Mouse (Mus musculus): ENCODE measurements around the gene Cars2. TPM values are rescaled to one million over a fixed set of nuclear protein-coding genes. Genes with fewer than 3 reads are reported as not detected.

Gene Cars2
- polyA plus RNA-seq, 1 experiment from 2014 or later: 35.5 TPM

- H3K27ac ChIP-seq (ENCODE audit: low read length): no peak overlapping the region
- no peak overlapping the region for H3K4me3 ChIP-seq (ENCODE audit: low read depth, low read length)
- no peak for ATAC-seq (ENCODE audit: insufficient number of reproducible peaks, insufficient read depth, low FRiP score, low read depth)
- H3K4me1 ChIP-seq (ENCODE audit: control insufficient read depth, insufficient read depth, low read length): no peaks in the 10 kb centered on the region
- no peaks in the 10 kb centered on the region for H3K27me3 ChIP-seq (ENCODE audit: control insufficient read depth, insufficient read depth, low read length)
- no peak overlapping the region for H3K4me2 ChIP-seq (replicated peaks; ENCODE audit: low read depth, low read length)
- H3K36me3 ChIP-seq (ENCODE audit: control insufficient read depth, insufficient read depth, low read length): peaks cover 15% of the 10 kb centered on the region
- WGBS: 50% methylated on average over 9 of the region's 9 CpGs
- no peak overlapping the region for H3K9ac ChIP-seq (replicated peaks; ENCODE audit: low read depth, low read length)
- H3K9me3 ChIP-seq (ENCODE audit: control insufficient read depth, low read depth, low read length): no peaks in the 10 kb centered on the region
Measured at GRCm38 (mm10) chr8:11534494-11534893, 16.1 kb downstream of the Cars2 start.

- 63% methylated on average over 4 of the region's 4 CpGs for WGBS
- no peaks in the 10 kb centered on the region for H3K27me3 ChIP-seq (ENCODE audit: control insufficient read depth, insufficient read depth, low read length)
- H3K4me2 ChIP-seq (replicated peaks; ENCODE audit: low read depth, low read length): no peak overlapping the region
- H3K4me3 ChIP-seq (ENCODE audit: low read depth, low read length): no peak overlapping the region
- peaks cover 8% of the 10 kb centered on the region for H3K36me3 ChIP-seq (ENCODE audit: control insufficient read depth, insufficient read depth, low read length)
- H3K9ac ChIP-seq (replicated peaks; ENCODE audit: low read depth, low read length): no peak overlapping the region
- H3K4me1 ChIP-seq (ENCODE audit: control insufficient read depth, insufficient read depth, low read length): no peaks in the 10 kb centered on the region
- H3K9me3 ChIP-seq (ENCODE audit: control insufficient read depth, low read depth, low read length): no peaks in the 10 kb centered on the region
- no peak overlapping the region for H3K27ac ChIP-seq (ENCODE audit: low read length)
- ATAC-seq (ENCODE audit: insufficient number of reproducible peaks, insufficient read depth, low FRiP score, low read depth): no peak
Measured at GRCm38 (mm10) chr8:11530849-11531248, 19.7 kb downstream of the Cars2 start.

- H3K36me3 ChIP-seq (ENCODE audit: control insufficient read depth, insufficient read depth, low read length): peaks cover 8% of the 10 kb centered on the region
- no peak for ATAC-seq (ENCODE audit: insufficient number of reproducible peaks, insufficient read depth, low FRiP score, low read depth)
- H3K4me1 ChIP-seq (ENCODE audit: control insufficient read depth, insufficient read depth, low read length): no peaks in the 10 kb centered on the region
Measured at GRCm38 (mm10) chr8:11530155-11530770, 20.3 kb downstream of the Cars2 start.

GRCm38 (mm10) chr8:11523331-11523730, 27.3 kb downstream of the Cars2 start:
- H3K9ac ChIP-seq (replicated peaks; ENCODE audit: low read depth, low read length): no peak overlapping the region
- no peaks in the 10 kb centered on the region for H3K9me3 ChIP-seq (ENCODE audit: control insufficient read depth, low read depth, low read length)
- 91% methylated on average over 3 of the region's 3 CpGs for WGBS
- no peak overlapping the region for H3K27ac ChIP-seq (ENCODE audit: low read length)
- no peaks in the 10 kb centered on the region for H3K4me1 ChIP-seq (ENCODE audit: control insufficient read depth, insufficient read depth, low read length)
- H3K4me3 ChIP-seq (ENCODE audit: low read depth, low read length): no peak overlapping the region
- H3K36me3 ChIP-seq (ENCODE audit: control insufficient read depth, insufficient read depth, low read length): peaks cover 5% of the 10 kb centered on the region
- no peak overlapping the region for H3K4me2 ChIP-seq (replicated peaks; ENCODE audit: low read depth, low read length)
- no peak for ATAC-seq (ENCODE audit: insufficient number of reproducible peaks, insufficient read depth, low FRiP score, low read depth)
- H3K27me3 ChIP-seq (ENCODE audit: control insufficient read depth, insufficient read depth, low read length): no peaks in the 10 kb centered on the region

More at GRCm38 (mm10) chr8:11530155-11530770, 20.3 kb downstream of the Cars2 start:
- H3K4me2 ChIP-seq (replicated peaks; ENCODE audit: low read depth, low read length): no peak overlapping the region
- no peak overlapping the region for H3K9ac ChIP-seq (replicated peaks; ENCODE audit: low read depth, low read length)
- 82% methylated on average over 18 of the region's 18 CpGs for WGBS
- no peaks in the 10 kb centered on the region for H3K27me3 ChIP-seq (ENCODE audit: control insufficient read depth, insufficient read depth, low read length)
- no peak overlapping the region for H3K4me3 ChIP-seq (ENCODE audit: low read depth, low read length)
- no peaks in the 10 kb centered on the region for H3K9me3 ChIP-seq (ENCODE audit: control insufficient read depth, low read depth, low read length)
- H3K27ac ChIP-seq (ENCODE audit: low read length): no peak overlapping the region

- Histone ChIP-seq H3K27ac (ENCODE audit: low read length) (no peak overlapping the region), H3K9me3 (ENCODE audit: control insufficient read depth, low read depth, low read length) (no peaks in the 10 kb centered on the region), H3K9ac (replicated peaks; ENCODE audit: low read depth, low read length) (no peak overlapping the region), H3K4me3 (ENCODE audit: low read depth, low read length) (no peak overlapping the region), H3K36me3 (ENCODE audit: control insufficient read depth, insufficient read depth, low read length) (peaks cover 39% of the 10 kb centered on the region), H3K4me1 (ENCODE audit: control insufficient read depth, insufficient read depth, low read length) (no peaks in the 10 kb centered on the region), H3K4me2 (replicated peaks; ENCODE audit: low read depth, low read length) (no peak overlapping the region), H3K27me3 (ENCODE audit: control insufficient read depth, insufficient read depth, low read length) (no peaks in the 10 kb centered on the region)
- WGBS: 92% methylated on average over 11 of the region's 11 CpGs
- no peak for ATAC-seq (ENCODE audit: insufficient number of reproducible peaks, insufficient read depth, low FRiP score, low read depth)
Measured at GRCm38 (mm10) chr8:11518676-11519075, 31.9 kb downstream of the Cars2 start.

GRCm38 (mm10) chr8:11518056-11518396, 32.6 kb downstream of the Cars2 start:
- no peaks in the 10 kb centered on the region for H3K4me1 ChIP-seq (ENCODE audit: control insufficient read depth, insufficient read depth, low read length)
- peaks cover 46% of the 10 kb centered on the region for H3K36me3 ChIP-seq (ENCODE audit: control insufficient read depth, insufficient read depth, low read length)
- no peak overlapping the region for H3K9ac ChIP-seq (replicated peaks; ENCODE audit: low read depth, low read length)
- H3K4me3 ChIP-seq (ENCODE audit: low read depth, low read length): no peak overlapping the region
- whole genome bisulfite sequencing: 89% methylated on average over 6 of the region's 6 CpGs
- no peak overlapping the region for H3K27ac ChIP-seq (ENCODE audit: low read length)
- H3K4me2 ChIP-seq (replicated peaks; ENCODE audit: low read depth, low read length): no peak overlapping the region
- no peaks in the 10 kb centered on the region for H3K27me3 ChIP-seq (ENCODE audit: control insufficient read depth, insufficient read depth, low read length)
- H3K9me3 ChIP-seq (ENCODE audit: control insufficient read depth, low read depth, low read length): no peaks in the 10 kb centered on the region
- no peak for ATAC-seq (ENCODE audit: insufficient number of reproducible peaks, insufficient read depth, low FRiP score, low read depth)

- Histone ChIP-seq H3K9ac (replicated peaks; ENCODE audit: low read depth, low read length) (no peak overlapping the region), H3K27me3 (ENCODE audit: control insufficient read depth, insufficient read depth, low read length) (no peaks in the 10 kb centered on the region), H3K4me1 (ENCODE audit: control insufficient read depth, insufficient read depth, low read length) (no peaks in the 10 kb centered on the region), H3K4me3 (ENCODE audit: low read depth, low read length) (no peak overlapping the region), H3K27ac (ENCODE audit: low read length) (no peak overlapping the region), H3K36me3 (ENCODE audit: control insufficient read depth, insufficient read depth, low read length) (peaks cover 51% of the 10 kb centered on the region), H3K4me2 (replicated peaks; ENCODE audit: low read depth, low read length) (no peak overlapping the region), H3K9me3 (ENCODE audit: control insufficient read depth, low read depth, low read length) (no peaks in the 10 kb centered on the region)
- 76% methylated on average over 16 of the region's 16 CpGs for WGBS
- ATAC-seq (ENCODE audit: insufficient number of reproducible peaks, insufficient read depth, low FRiP score, low read depth): no peak
Measured at GRCm38 (mm10) chr8:11517366-11518055, 33.1 kb downstream of the Cars2 start.

GRCm38 (mm10) chr8:11516292-11516691, 34.3 kb downstream of the Cars2 start:
- WGBS: 98% methylated on average over 9 of the region's 9 CpGs
- Histone ChIP-seq H3K4me3 (ENCODE audit: low read depth, low read length) (no peak overlapping the region), H3K27ac (ENCODE audit: low read length) (no peak overlapping the region), H3K4me2 (replicated peaks; ENCODE audit: low read depth, low read length) (no peak overlapping the region), H3K9ac (replicated peaks; ENCODE audit: low read depth, low read length) (no peak overlapping the region), H3K27me3 (ENCODE audit: control insufficient read depth, insufficient read depth, low read length) (no peaks in the 10 kb centered on the region), H3K4me1 (ENCODE audit: control insufficient read depth, insufficient read depth, low read length) (no peaks in the 10 kb centered on the region), H3K9me3 (ENCODE audit: control insufficient read depth, low read depth, low read length) (no peaks in the 10 kb centered on the region), H3K36me3 (ENCODE audit: control insufficient read depth, insufficient read depth, low read length) (peaks cover 59% of the 10 kb centered on the region)
- no peak for ATAC-seq (ENCODE audit: insufficient number of reproducible peaks, insufficient read depth, low FRiP score, low read depth)

- no peak overlapping the region for H3K9ac ChIP-seq (replicated peaks; ENCODE audit: low read depth, low read length)
- H3K4me1 ChIP-seq (ENCODE audit: control insufficient read depth, insufficient read depth, low read length): no peaks in the 10 kb centered on the region
- no peaks in the 10 kb centered on the region for H3K9me3 ChIP-seq (ENCODE audit: control insufficient read depth, low read depth, low read length)
- no peak overlapping the region for H3K27ac ChIP-seq (ENCODE audit: low read length)
- peaks cover 76% of the 10 kb centered on the region for H3K36me3 ChIP-seq (ENCODE audit: control insufficient read depth, insufficient read depth, low read length)
- H3K27me3 ChIP-seq (ENCODE audit: control insufficient read depth, insufficient read depth, low read length): no peaks in the 10 kb centered on the region
- 87% methylated on average over 5 of the region's 5 CpGs for WGBS
- no peak overlapping the region for H3K4me2 ChIP-seq (replicated peaks; ENCODE audit: low read depth, low read length)
- no peak overlapping the region for H3K4me3 ChIP-seq (ENCODE audit: low read depth, low read length)
- ATAC-seq (ENCODE audit: insufficient number of reproducible peaks, insufficient read depth, low FRiP score, low read depth): no peak
Measured at GRCm38 (mm10) chr8:11513247-11513646, 37.3 kb downstream of the Cars2 start.

Data from stomach, embryonic 14.5 days (tissue).